ENCODE assay signal across 18 mouse cellular contexts in genomic region chr11:78971746-78972145, GRCm38 (mm10). TPM values are rescaled to one million over a fixed set of nuclear protein-coding genes. Genes with fewer than 3 reads are reported as not detected.
"Had no signal": no experiment of that assay in that cellular context is flagged by ENCODE, and none has a peak within 500 bp of the region (broad histone marks: within the 10 kb centered on the region; RNA-seq: fewer than 3 reads in every experiment).

No protein-coding gene starts in this region.

- H3K9me3 ChIP-seq: midbrain, embryonic 10.5 days; midbrain, embryonic 13.5 days; midbrain, embryonic 15.5 days; neural tube, embryonic 13.5 days; neural tube, embryonic 15.5 days had no signal

- H3K27me3 ChIP-seq: midbrain, embryonic 13.5 days; midbrain, embryonic 15.5 days; neural tube, embryonic 13.5 days; neural tube, embryonic 15.5 days had no signal

- H3K4me3 ChIP-seq: midbrain, embryonic 10.5 days; midbrain, embryonic 13.5 days; midbrain, embryonic 15.5 days; myocyte; neural tube, embryonic 13.5 days; neural tube, embryonic 15.5 days had no signal

- H3K9ac ChIP-seq: lung, embryonic 14.5 days; midbrain, embryonic 13.5 days; midbrain, embryonic 15.5 days; neural tube, embryonic 13.5 days; neural tube, embryonic 15.5 days had no signal

- H3K27ac ChIP-seq: midbrain, embryonic 10.5 days; midbrain, embryonic 13.5 days; midbrain, embryonic 15.5 days; neural tube, embryonic 13.5 days; neural tube, embryonic 15.5 days had no signal

- H3K36me3 ChIP-seq: midbrain, embryonic 10.5 days; midbrain, embryonic 13.5 days; midbrain, embryonic 15.5 days; neural tube, embryonic 13.5 days; neural tube, embryonic 15.5 days had no signal

- ATAC-seq: midbrain, embryonic 13.5 days; midbrain, embryonic 15.5 days had no signal

- H3K4me2 ChIP-seq: lung, embryonic 14.5 days; midbrain, embryonic 13.5 days; midbrain, embryonic 15.5 days; neural tube, embryonic 13.5 days; neural tube, embryonic 15.5 days had no signal

- DNase-seq: lung, adult 18-20 months; lung, embryonic 14.5 days; lung, postnatal 10 days; lung, postnatal 4 days; retina, postnatal 1 day; right cerebral cortex, adult 18-20 months; right cerebral cortex, postnatal 25 days; right cerebral cortex, postnatal 4 days; spleen, adult 18-20 months; thymus, adult 18-20 months had no signal

RNA-seq across cellular contexts. Expression of gene Nos2, which starts 51.2 kb away (rescaled TPM):
- total RNA-seq: megakaryocyte, adult 5-6 weeks; megakaryocyte-erythroid progenitor cell, adult 5-6 weeks had no signal
